Mouse (Mus musculus) lung, embryonic 16.5 days (tissue): Measurements from ENCODE around the gene Dnah1. TPM values are rescaled to one million over a fixed set of nuclear protein-coding genes. Genes with fewer than 3 reads are reported as not detected.

Experiments
- ATAC-seq: fragments of 200-750 bp; cut with Nextera tagmentation; 2 replicates; pipeline ENCODE4 v1.8.0; 2017; ENCODE audit warnings: low read depth, mild to moderate bottlenecking, moderate library complexity
- H3K27ac ChIP-seq: fragments of 300-500 bp; sonication (generic); 2 replicates; pipeline ENCODE4 v1.5.1; 2014; ENCODE audit warnings: mild to moderate bottlenecking, control low read depth, low read length
- H3K27me3 ChIP-seq: fragments of 300-500 bp; sonication (generic); 2 replicates; pipeline ENCODE4 v1.6.1; 2014; ENCODE audit warnings: low read depth, low read length, mixed read lengths; ENCODE audit not compliant: control insufficient read depth, insufficient read depth
- H3K36me3 ChIP-seq: fragments of 300-500 bp; sonication (generic); 2 replicates; pipeline ENCODE4 v1.6.1; 2014; ENCODE audit warnings: low read length; ENCODE audit not compliant: control insufficient read depth, insufficient read depth
- H3K4me1 ChIP-seq: fragments of 300-500 bp; sonication (generic); replicated peaks from 2 replicates; pipeline ENCODE4 v1.6.1; 2014; ENCODE audit warnings: low read length, mixed read lengths; ENCODE audit not compliant: control insufficient read depth, insufficient read depth
- H3K4me2 ChIP-seq: fragments of 300-500 bp; sonication (generic); 2 replicates; pipeline ENCODE4 v1.6.1; 2014; ENCODE audit warnings: low read depth, low read length, control low read depth
- H3K4me3 ChIP-seq: fragments of 300-500 bp; sonication (generic); 2 replicates; pipeline ENCODE4 v1.5.1; 2014; ENCODE audit warnings: mild to moderate bottlenecking, low read length, control low read depth
- H3K9ac ChIP-seq: fragments of 300-500 bp; sonication (generic); 2 replicates; pipeline ENCODE4 v1.6.1; 2014; ENCODE audit warnings: low read length, control low read depth
- H3K9me3 ChIP-seq: fragments of 300-500 bp; sonication (generic); 2 replicates; pipeline ENCODE4 v1.6.1; 2016; ENCODE audit warnings: low read length; ENCODE audit not compliant: control insufficient read depth
- WGBS: fragments of 180-500 bp; shearing (Covaris S2); extraction: QIAGEN DNeasy Blood & Tissue Kit; methylation state at CpG from one replicate; pipeline ENCODE4 v1.1.7; 2014; 5-methylcytosine and 5-hydroxymethylcytosine counted together
- polyA plus RNA-seq: library from polyadenylated mRNA; unstranded; fragments of >200 nt; fragmentation: Nextera tagmentation; extraction: Ambion mirVana; gene quantifications from 2 replicates; pipeline ENCODE4 v1.2.1, GENCODE M21; 2015

Gene Dnah1
- polyA plus RNA-seq, 1 experiment from 2014 or later, result 2.7 TPM

- peaks cover 4% of the 10 kb centered on the region; the same call in 1 of the 2 replicates for H3K36me3 ChIP-seq
These were observed 13.7 kb upstream of the Dnah1 start for GRCm38 (mm10) chr14:31337406-31337805.

DNA sequence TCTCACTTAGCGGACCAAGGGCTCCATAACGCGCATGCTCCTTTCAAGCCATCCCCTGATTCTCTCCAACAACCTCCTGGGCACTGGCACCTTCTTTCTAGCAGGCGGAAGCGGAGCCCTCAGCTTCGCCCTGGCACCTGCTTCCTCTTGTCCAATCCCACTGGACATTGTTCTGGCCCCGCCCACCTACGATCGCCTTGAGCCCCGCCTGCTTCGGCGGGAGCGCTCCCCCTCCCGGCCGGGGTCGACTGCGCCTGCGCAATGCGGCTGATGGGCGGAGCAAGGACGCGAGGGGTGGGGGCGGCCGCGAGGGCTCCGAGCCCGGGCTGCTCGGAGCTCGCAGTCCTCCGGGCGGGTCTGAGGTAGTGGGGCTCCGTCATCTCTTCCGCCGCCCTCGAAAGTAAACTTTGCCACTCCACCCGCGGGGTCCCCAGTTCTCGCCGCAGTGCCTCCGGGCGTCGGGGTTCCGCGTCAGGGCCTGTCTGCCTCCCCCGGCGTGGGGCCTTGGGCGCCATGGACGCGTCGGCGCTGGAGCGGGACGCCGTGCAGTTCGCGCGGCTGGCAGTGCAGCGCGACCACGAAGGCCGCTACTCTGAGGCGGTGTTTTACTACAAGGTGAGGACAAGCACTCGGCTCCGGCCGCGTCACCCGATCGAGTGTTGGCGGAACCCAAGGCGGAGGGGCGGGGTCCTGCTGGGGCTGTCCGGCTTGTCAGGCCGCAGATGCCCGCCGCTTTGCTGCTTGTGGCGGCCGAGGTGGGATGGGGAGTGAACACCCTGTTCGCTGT, 12.9 kb upstream of the Dnah1 start, which contains the start of gene Capn7:
Gene Capn7 (plus strand): TSS at position 270 of the 787 bp plus-strand sequence.
- Histone ChIP-seq H3K36me3 (peaks cover 4% of the 10 kb centered on the region; the same call in 1 of the 2 replicates), H3K4me2 (peak within 1 kb of the TSS; percentile 81), H3K9me3 (no peaks in the 10 kb centered on the region), H3K27ac (peak within 1 kb of the TSS; percentile 98), H3K4me3 (peak within 1 kb of the TSS; percentile 94), H3K4me1 (peaks cover 8% of the 10 kb centered on the region), H3K9ac (peak within 1 kb of the TSS; percentile 96), H3K27me3 (no peaks in the 10 kb centered on the region)
- WGBS, result under 1% methylated on average over 78 of the region's 78 CpGs
- peak; percentile 98 for ATAC-seq

More at GRCm38 (mm10) chr14:31337406-31337805, 13.7 kb upstream of the Dnah1 start:
- WGBS, result 24% methylated on average over 7 of the region's 7 CpGs
- H3K4me2 ChIP-seq, result peak overlapping the region; percentile 81
- no peak for ATAC-seq
- H3K9ac ChIP-seq, result peak overlapping the region; percentile 96
- H3K27me3 ChIP-seq, result no peaks in the 10 kb centered on the region
- H3K4me1 ChIP-seq, result peaks cover 8% of the 10 kb centered on the region
- peak overlapping the region; percentile 94 for H3K4me3 ChIP-seq
- 0 out of 2 replicates have a peak overlapping the region, but pooled peaks have one; percentile 98 for H3K27ac ChIP-seq
- H3K9me3 ChIP-seq, result no peaks in the 10 kb centered on the region

- no peak overlapping the region for H3K9ac ChIP-seq
- no peak overlapping the region for H3K27ac ChIP-seq
- 43% methylated on average over 3 of the region's 3 CpGs for WGBS
These were observed 12.1 kb upstream of the Dnah1 start for GRCm38 (mm10) chr14:31335765-31336164.

DNA sequence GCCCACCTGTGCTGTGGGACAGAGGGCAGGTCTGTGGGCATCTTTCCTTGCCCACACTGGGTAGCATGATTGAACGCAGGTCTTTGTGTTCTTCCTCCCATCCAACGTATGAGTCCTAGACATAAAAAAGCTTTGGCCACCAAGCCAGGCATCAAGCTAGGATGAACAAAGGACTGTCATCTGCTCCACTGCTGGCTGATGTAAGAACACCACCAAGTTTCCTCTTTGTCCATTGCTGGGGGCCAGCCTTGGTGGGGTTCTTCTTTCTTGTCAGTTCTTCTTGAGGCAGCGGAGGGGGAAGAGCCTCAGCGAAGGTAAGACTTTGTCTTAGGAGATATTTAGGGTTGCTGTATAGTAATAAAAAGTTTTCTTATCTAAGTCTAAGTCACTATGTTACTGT, 7.3 kb upstream of the Dnah1 start:
- no peak overlapping the region for H3K4me2 ChIP-seq
- ATAC-seq, result no peak
- H3K9ac ChIP-seq, result no peak overlapping the region
- WGBS, result 82% methylated on average over 4 of the region's 4 CpGs
- no peak overlapping the region for H3K4me3 ChIP-seq
- no peaks in the 10 kb centered on the region for H3K27me3 ChIP-seq
- H3K27ac ChIP-seq, result no peak overlapping the region
- H3K4me1 ChIP-seq, result no peaks in the 10 kb centered on the region
- H3K9me3 ChIP-seq, result no peaks in the 10 kb centered on the region
- no peaks in the 10 kb centered on the region for H3K36me3 ChIP-seq

More at GRCm38 (mm10) chr14:31335765-31336164, 12.1 kb upstream of the Dnah1 start:
- Histone ChIP-seq H3K27me3 (no peaks in the 10 kb centered on the region), H3K4me1 (peaks cover 8% of the 10 kb centered on the region), H3K9me3 (no peaks in the 10 kb centered on the region), H3K4me2 (peak overlapping the region; percentile 62), H3K4me3 (peak overlapping the region; percentile 94), H3K36me3 (peaks cover 4% of the 10 kb centered on the region; the same call in 1 of the 2 replicates)
- no peak for ATAC-seq

DNA sequence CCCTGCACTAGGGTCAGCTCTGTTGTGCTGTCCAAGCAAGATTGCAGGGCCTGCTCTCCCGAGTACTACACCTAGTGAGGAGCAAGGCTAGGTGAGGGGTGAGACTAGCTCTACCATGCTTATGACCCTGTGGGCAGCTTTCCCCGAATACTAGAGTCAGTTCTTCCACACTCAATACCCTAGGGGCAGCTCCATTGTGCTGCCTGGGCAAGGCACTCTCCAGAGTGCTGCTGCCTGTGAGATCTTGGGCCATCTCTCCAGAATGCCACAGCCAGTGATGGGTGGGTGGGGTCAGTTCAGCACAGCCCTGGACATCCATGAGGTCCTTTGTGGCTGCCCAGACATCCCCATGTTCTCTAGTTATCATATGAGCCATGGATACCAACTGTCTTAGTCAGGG, 6.0 kb upstream of the Dnah1 start:
- WGBS, result 35% methylated on average over 2 of the region's 2 CpGs
- H3K4me1 ChIP-seq, result no peaks in the 10 kb centered on the region
- H3K36me3 ChIP-seq, result no peaks in the 10 kb centered on the region
- no peak overlapping the region for H3K27ac ChIP-seq
- ATAC-seq, result no peak
- H3K4me3 ChIP-seq, result no peak overlapping the region
- H3K27me3 ChIP-seq, result no peaks in the 10 kb centered on the region
- no peak overlapping the region for H3K4me2 ChIP-seq
- no peaks in the 10 kb centered on the region for H3K9me3 ChIP-seq
- no peak overlapping the region for H3K9ac ChIP-seq

- H3K4me1 ChIP-seq, result peaks cover 6% of the 10 kb centered on the region; the same call in 1 of the 2 replicates
- no peak overlapping the region for H3K4me2 ChIP-seq
- no peak for ATAC-seq
- no peaks in the 10 kb centered on the region for H3K27me3 ChIP-seq
- H3K9me3 ChIP-seq, result no peaks in the 10 kb centered on the region
- 54% methylated on average over 4 of the region's 4 CpGs for whole genome bisulfite sequencing
- no peak overlapping the region for H3K4me3 ChIP-seq
- no peaks in the 10 kb centered on the region for H3K36me3 ChIP-seq
- no peak overlapping the region for H3K27ac ChIP-seq
- no peak overlapping the region for H3K9ac ChIP-seq
These were observed 4.0 kb upstream of the Dnah1 start for GRCm38 (mm10) chr14:31327681-31328080.

DNA sequence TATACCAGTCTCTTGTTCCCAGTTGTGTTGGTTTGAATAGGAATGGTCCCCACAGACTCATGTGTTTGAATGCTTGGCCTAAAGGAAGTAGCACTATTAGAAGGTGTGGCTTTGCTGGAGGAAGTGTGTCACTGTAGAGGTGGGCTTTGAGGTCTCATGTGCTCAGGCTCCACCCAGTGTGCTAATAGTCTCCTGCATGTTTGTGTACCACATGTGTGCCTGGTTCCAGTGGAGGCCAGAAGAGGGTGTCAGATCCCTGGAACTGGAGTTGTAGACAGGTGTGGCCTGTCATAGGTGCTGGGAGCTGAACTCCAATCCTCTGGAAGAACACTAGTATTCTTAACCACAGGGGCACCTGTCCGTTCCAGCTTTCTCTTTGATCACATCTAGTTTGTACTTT, 3.5 kb upstream of the Dnah1 start:
- 82% methylated on average over 1 of the region's 1 CpGs for WGBS
- H3K4me3 ChIP-seq, result no peak overlapping the region
- no peak overlapping the region for H3K27ac ChIP-seq
- H3K9me3 ChIP-seq, result no peaks in the 10 kb centered on the region
- no peak overlapping the region for H3K4me2 ChIP-seq
- no peak for ATAC-seq
- H3K36me3 ChIP-seq, result no peaks in the 10 kb centered on the region
- no peaks in the 10 kb centered on the region for H3K27me3 ChIP-seq
- H3K4me1 ChIP-seq, result peaks cover 6% of the 10 kb centered on the region; the same call in 1 of the 2 replicates
- no peak overlapping the region for H3K9ac ChIP-seq

- Histone ChIP-seq H3K27ac (no peak overlapping the region), H3K4me2 (no peak overlapping the region), H3K36me3 (no peaks in the 10 kb centered on the region), H3K9me3 (no peaks in the 10 kb centered on the region), H3K4me3 (no peak overlapping the region), H3K27me3 (no peaks in the 10 kb centered on the region), H3K9ac (no peak overlapping the region), H3K4me1 (peaks cover 6% of the 10 kb centered on the region; the same call in 1 of the 2 replicates)
- no peak for ATAC-seq
- 65% methylated on average over 7 of the region's 7 CpGs for WGBS
These were observed 3.1 kb upstream of the Dnah1 start for GRCm38 (mm10) chr14:31326770-31327169.

DNA sequence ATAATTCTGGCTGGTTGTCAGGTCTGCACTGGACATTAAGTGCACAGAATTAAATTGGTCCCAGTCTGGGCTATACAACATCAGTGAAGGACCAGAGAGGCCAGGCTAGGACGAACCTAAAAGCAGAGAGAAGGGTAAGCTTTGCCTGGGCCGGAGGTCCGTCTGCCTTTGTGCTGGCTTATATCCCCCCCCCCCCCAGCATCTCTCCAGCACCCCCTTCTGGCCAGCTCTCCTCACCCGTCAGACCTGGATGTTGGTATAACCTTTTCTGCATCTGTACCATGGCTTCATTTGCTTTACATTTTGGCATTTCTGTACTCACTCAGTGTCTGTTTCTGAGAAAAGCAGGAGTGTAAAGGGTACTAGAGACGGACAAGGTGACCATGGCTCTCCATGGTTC, 1.9 kb upstream of the Dnah1 start:
- Histone ChIP-seq H3K9ac (no peak overlapping the region), H3K4me2 (no peak overlapping the region), H3K9me3 (no peaks in the 10 kb centered on the region), H3K4me3 (no peak overlapping the region), H3K27ac (no peak overlapping the region), H3K36me3 (no peaks in the 10 kb centered on the region), H3K4me1 (peaks cover 6% of the 10 kb centered on the region; the same call in 1 of the 2 replicates), H3K27me3 (no peaks in the 10 kb centered on the region)
- whole genome bisulfite sequencing, result 53% methylated on average over 5 of the region's 5 CpGs
- no peak for ATAC-seq
